Mouse (Mus musculus): ENCODE data around the gene Gna11. TPM values are rescaled to one million over a fixed set of nuclear protein-coding genes. Genes with fewer than 3 reads are reported as not detected.

Gna11 gene
- polyA plus RNA-seq, 1 experiment: 1.2 TPM

GRCm38 (mm10) chr10:81538321-81539048, 6.5 kb downstream of the Gna11 start:
- Histone ChIP-seq H3K4me3 (replicated peaks) (no peak overlapping the region), H3K36me3 (ENCODE audit: control insufficient read depth) (peaks cover 88% of the 10 kb centered on the region), H3K4me1 (ENCODE audit: control insufficient read depth) (peaks cover 55% of the 10 kb centered on the region)

GRCm38 (mm10) chr10:81537429-81537828, 7.6 kb downstream of the Gna11 start:
- no peaks in the 10 kb centered on the region for H3K9me3 ChIP-seq (ENCODE audit: control insufficient read depth, low read length)
- H3K4me3 ChIP-seq (replicated peaks): no peak overlapping the region
- peaks cover 88% of the 10 kb centered on the region for H3K36me3 ChIP-seq (ENCODE audit: control insufficient read depth)
- peaks cover 44% of the 10 kb centered on the region for H3K4me1 ChIP-seq (ENCODE audit: control insufficient read depth)
- TF ChIP-seq GATA1 (IDR thresholded peaks at IDR 0.05; ENCODE audit: low read length): no peak
- no peak for TF ChIP-seq TAL1 (IDR thresholded peaks at IDR 0.05; ENCODE audit: low read length)
- no peaks in the 10 kb centered on the region for H3K27me3 ChIP-seq (ENCODE audit: control insufficient read depth)

More at GRCm38 (mm10) chr10:81538321-81539048, 6.5 kb downstream of the Gna11 start:
- no peaks in the 10 kb centered on the region for H3K27me3 ChIP-seq (ENCODE audit: control insufficient read depth)
- no peaks in the 10 kb centered on the region for H3K9me3 ChIP-seq (ENCODE audit: control insufficient read depth, low read length)
- TF ChIP-seq TAL1 (IDR thresholded peaks at IDR 0.05; ENCODE audit: low read length): no peak
- TF ChIP-seq GATA1 (IDR thresholded peaks at IDR 0.05; ENCODE audit: low read length): no peak

DNA sequence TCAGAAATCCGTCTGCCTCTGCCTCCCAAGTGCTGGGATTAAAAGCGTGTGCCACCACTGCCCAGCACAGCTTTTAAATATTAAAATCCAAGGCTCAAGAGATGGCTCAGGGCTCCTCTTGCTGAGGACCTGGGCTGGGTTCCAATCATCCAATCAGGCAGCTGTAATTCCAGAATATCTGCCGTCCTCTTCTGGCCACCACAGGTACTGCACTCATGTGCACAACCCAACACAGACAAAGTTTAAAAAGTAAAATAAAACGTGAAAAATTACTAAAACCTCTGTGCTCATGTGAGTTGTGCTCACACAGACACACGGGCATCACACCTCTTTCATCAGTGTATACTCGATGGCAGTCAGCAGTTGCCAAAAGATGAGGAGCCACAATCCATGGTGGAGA, 8.3 kb downstream of the Gna11 start:
- H3K9me3 ChIP-seq (ENCODE audit: control insufficient read depth, low read length): no peaks in the 10 kb centered on the region
- peaks cover 88% of the 10 kb centered on the region for H3K36me3 ChIP-seq (ENCODE audit: control insufficient read depth)
- TF ChIP-seq GATA1 (IDR thresholded peaks at IDR 0.05; ENCODE audit: low read length) (no peak), TAL1 (IDR thresholded peaks at IDR 0.05; ENCODE audit: low read length) (no peak)
- H3K4me3 ChIP-seq (replicated peaks): no peak overlapping the region
- H3K4me1 ChIP-seq (ENCODE audit: control insufficient read depth): peaks cover 37% of the 10 kb centered on the region
- H3K27me3 ChIP-seq (ENCODE audit: control insufficient read depth): no peaks in the 10 kb centered on the region

DNA sequence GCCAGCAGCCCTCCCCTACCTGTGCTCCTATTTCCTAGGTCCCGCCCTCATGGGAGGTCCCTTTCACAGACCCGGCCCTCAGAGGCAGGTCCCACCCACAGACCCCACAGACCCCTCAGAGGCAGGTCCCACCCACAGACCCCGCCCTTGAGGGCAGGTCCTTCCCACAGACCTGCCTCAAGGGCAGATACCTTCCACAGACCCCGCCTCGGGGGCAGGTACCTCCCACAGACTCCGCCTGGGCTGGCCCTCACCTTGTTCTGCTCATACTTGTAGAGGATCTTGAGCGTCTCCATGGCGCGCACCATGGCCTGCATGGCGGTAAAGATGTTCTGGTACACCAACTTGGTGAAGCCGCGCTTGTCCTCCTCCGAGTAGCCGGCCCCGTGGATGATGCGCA, 10.2 kb downstream of the Gna11 start:
- peaks cover 24% of the 10 kb centered on the region for H3K4me1 ChIP-seq (ENCODE audit: control insufficient read depth)
- no peak overlapping the region for H3K4me3 ChIP-seq (replicated peaks)
- TF ChIP-seq TAL1 (IDR thresholded peaks at IDR 0.05; ENCODE audit: low read length): no peak
- no peak for TF ChIP-seq GATA1 (IDR thresholded peaks at IDR 0.05; ENCODE audit: low read length)
- H3K36me3 ChIP-seq (ENCODE audit: control insufficient read depth): peaks cover 91% of the 10 kb centered on the region
- no peaks in the 10 kb centered on the region for H3K9me3 ChIP-seq (ENCODE audit: control insufficient read depth, low read length)
- no peaks in the 10 kb centered on the region for H3K27me3 ChIP-seq (ENCODE audit: control insufficient read depth)

DNA sequence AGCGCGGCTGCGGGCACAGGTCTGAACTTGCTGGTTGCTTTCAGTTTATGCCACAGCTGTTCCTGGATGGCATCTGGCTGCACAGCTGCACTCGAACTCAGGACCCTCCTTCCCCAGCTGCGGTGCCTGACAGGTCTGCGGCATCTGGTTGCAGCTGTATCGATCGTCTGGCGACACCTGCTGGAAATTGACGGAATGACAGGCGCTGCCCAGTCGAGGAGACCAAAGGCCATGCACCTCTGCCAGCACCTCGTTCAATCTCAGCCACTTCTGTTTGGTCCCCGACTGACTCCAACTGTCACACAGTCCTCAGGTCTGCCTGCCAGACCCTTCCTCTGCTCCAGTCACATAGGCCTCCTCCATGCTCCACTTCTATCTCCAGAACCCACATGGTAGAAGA, 18.2 kb downstream of the Gna11 start:
- Histone ChIP-seq H3K36me3 (ENCODE audit: control insufficient read depth) (peaks cover 32% of the 10 kb centered on the region), H3K4me1 (ENCODE audit: control insufficient read depth) (peaks cover 36% of the 10 kb centered on the region), H3K27me3 (ENCODE audit: control insufficient read depth) (no peaks in the 10 kb centered on the region; the same call in 1 of the 2 replicates), H3K4me3 (replicated peaks) (no peak overlapping the region), H3K9me3 (ENCODE audit: control insufficient read depth, low read length) (no peaks in the 10 kb centered on the region)
- TF ChIP-seq GATA1 (IDR thresholded peaks at IDR 0.05; ENCODE audit: low read length) (no peak), TAL1 (IDR thresholded peaks at IDR 0.05; ENCODE audit: low read length) (no peak)

- TF ChIP-seq GATA1 (IDR thresholded peaks at IDR 0.05; ENCODE audit: low read length): peak; percentile 43; the same call in 1 of the 2 replicates
- TF ChIP-seq TAL1 (IDR thresholded peaks at IDR 0.05; ENCODE audit: low read length): no peak
- Histone ChIP-seq H3K9me3 (ENCODE audit: control insufficient read depth, low read length) (no peaks in the 10 kb centered on the region), H3K36me3 (ENCODE audit: control insufficient read depth) (peaks cover 15% of the 10 kb centered on the region), H3K27me3 (ENCODE audit: control insufficient read depth) (no peaks in the 10 kb centered on the region; the same call in 1 of the 2 replicates), H3K4me3 (replicated peaks) (peak overlapping the region; percentile 40), H3K4me1 (ENCODE audit: control insufficient read depth) (peaks cover 37% of the 10 kb centered on the region)
Observed at GRCm38 (mm10) chr10:81525017-81525694, 19.8 kb downstream of the Gna11 start.

- Histone ChIP-seq H3K4me1 (ENCODE audit: control insufficient read depth) (peaks cover 47% of the 10 kb centered on the region), H3K9me3 (ENCODE audit: control insufficient read depth, low read length) (no peaks in the 10 kb centered on the region), H3K36me3 (ENCODE audit: control insufficient read depth) (peaks cover 5% of the 10 kb centered on the region), H3K4me3 (replicated peaks) (peak within 1 kb of the TSS; percentile 47), H3K27me3 (ENCODE audit: control insufficient read depth) (no peaks in the 10 kb centered on the region; the same call in 1 of the 2 replicates)
- no peak for TF ChIP-seq GATA1 (IDR thresholded peaks at IDR 0.05; ENCODE audit: low read length)
- TF ChIP-seq TAL1 (IDR thresholded peaks at IDR 0.05; ENCODE audit: low read length): no peak
Observed at GRCm38 (mm10) chr10:81524051-81524605, 20.9 kb downstream of the Gna11 start, which contains the start of gene Gna15. Gene Gna15, minus strand, starts transcription at chr10:81524225.

GRCm38 (mm10) chr10:81523570-81523969, 21.4 kb downstream of the Gna11 start:
- H3K9me3 ChIP-seq (ENCODE audit: control insufficient read depth, low read length): no peaks in the 10 kb centered on the region
- TF ChIP-seq GATA1 (IDR thresholded peaks at IDR 0.05; ENCODE audit: low read length) (no peak), TAL1 (IDR thresholded peaks at IDR 0.05; ENCODE audit: low read length) (no peak)
- peaks cover 53% of the 10 kb centered on the region for H3K4me1 ChIP-seq (ENCODE audit: control insufficient read depth)
- no peaks in the 10 kb centered on the region; the same call in 1 of the 2 replicates for H3K27me3 ChIP-seq (ENCODE audit: control insufficient read depth)
- peak overlapping the region; percentile 47 for H3K4me3 ChIP-seq (replicated peaks)
- H3K36me3 ChIP-seq (ENCODE audit: control insufficient read depth): no peaks in the 10 kb centered on the region

- peaks cover 57% of the 10 kb centered on the region for H3K4me1 ChIP-seq (ENCODE audit: control insufficient read depth)
- TF ChIP-seq GATA1 (IDR thresholded peaks at IDR 0.05; ENCODE audit: low read length): no peak
- TF ChIP-seq TAL1 (IDR thresholded peaks at IDR 0.05; ENCODE audit: low read length): no peak
- H3K27me3 ChIP-seq (ENCODE audit: control insufficient read depth): no peaks in the 10 kb centered on the region; the same call in 1 of the 2 replicates
- no peaks in the 10 kb centered on the region for H3K36me3 ChIP-seq (ENCODE audit: control insufficient read depth)
- H3K9me3 ChIP-seq (ENCODE audit: control insufficient read depth, low read length): no peaks in the 10 kb centered on the region
- peak overlapping the region; percentile 47 for H3K4me3 ChIP-seq (replicated peaks)
Observed at GRCm38 (mm10) chr10:81523142-81523541, 21.8 kb downstream of the Gna11 start.

Measured in erythroblast, embryonic 14.5 days (primary cell).